Mouse (Mus musculus): ENCODE measurements around the gene Cars2.
"Not testable (repeated sequence)": the region's sequence is repeated elsewhere in the genome, so short reads cannot be mapped to it uniquely, and the experiment has no call there.

The Cars2 gene

GRCm38 (mm10) chr8:11475876-11476275 lies 74.7 kb downstream of the Cars2 start:
- DNase-seq (ENCODE audit: low spot score in 2 of 2), result no peak

- DNase-seq (ENCODE audit: low spot score in 2 of 2), result no peak
These were observed 75.2 kb downstream of the Cars2 start for GRCm38 (mm10) chr8:11475397-11475796.

GRCm38 (mm10) chr8:11473072-11473471 lies 77.5 kb downstream of the Cars2 start:
- DNase-seq (ENCODE audit: low spot score in 2 of 2), result no peak

- no peak for DNase-seq (ENCODE audit: low spot score in 2 of 2)
These were observed 79.3 kb downstream of the Cars2 start for GRCm38 (mm10) chr8:11471309-11471708.

- no peak for DNase-seq (ENCODE audit: low spot score in 2 of 2)
These were observed 79.9 kb downstream of the Cars2 start for GRCm38 (mm10) chr8:11470694-11471093.

- DNase-seq (ENCODE audit: low spot score in 2 of 2), result no peak
These were observed 81.5 kb downstream of the Cars2 start for GRCm38 (mm10) chr8:11469095-11469494.

- not testable (repeated sequence) for DNase-seq (ENCODE audit: low spot score in 2 of 2)
These were observed 84.1 kb downstream of the Cars2 start for GRCm38 (mm10) chr8:11466528-11466927.

- no peak for DNase-seq (ENCODE audit: low spot score in 2 of 2)
These were observed 85.0 kb downstream of the Cars2 start for GRCm38 (mm10) chr8:11465619-11466018.

- no peak for DNase-seq (ENCODE audit: low spot score in 2 of 2)
These were observed 85.9 kb downstream of the Cars2 start for GRCm38 (mm10) chr8:11464707-11464964.

Measured in frontal cortex, postnatal 14 days (tissue).